Mouse (Mus musculus) right cerebral cortex, postnatal 25 days (tissue): Measurements from ENCODE around the gene Nt5dc2.

Experiments used
- DNase-seq: peaks from one replicate; pipeline ENCODE4 v3.0.0; 2022

Gene Nt5dc2

DNA sequence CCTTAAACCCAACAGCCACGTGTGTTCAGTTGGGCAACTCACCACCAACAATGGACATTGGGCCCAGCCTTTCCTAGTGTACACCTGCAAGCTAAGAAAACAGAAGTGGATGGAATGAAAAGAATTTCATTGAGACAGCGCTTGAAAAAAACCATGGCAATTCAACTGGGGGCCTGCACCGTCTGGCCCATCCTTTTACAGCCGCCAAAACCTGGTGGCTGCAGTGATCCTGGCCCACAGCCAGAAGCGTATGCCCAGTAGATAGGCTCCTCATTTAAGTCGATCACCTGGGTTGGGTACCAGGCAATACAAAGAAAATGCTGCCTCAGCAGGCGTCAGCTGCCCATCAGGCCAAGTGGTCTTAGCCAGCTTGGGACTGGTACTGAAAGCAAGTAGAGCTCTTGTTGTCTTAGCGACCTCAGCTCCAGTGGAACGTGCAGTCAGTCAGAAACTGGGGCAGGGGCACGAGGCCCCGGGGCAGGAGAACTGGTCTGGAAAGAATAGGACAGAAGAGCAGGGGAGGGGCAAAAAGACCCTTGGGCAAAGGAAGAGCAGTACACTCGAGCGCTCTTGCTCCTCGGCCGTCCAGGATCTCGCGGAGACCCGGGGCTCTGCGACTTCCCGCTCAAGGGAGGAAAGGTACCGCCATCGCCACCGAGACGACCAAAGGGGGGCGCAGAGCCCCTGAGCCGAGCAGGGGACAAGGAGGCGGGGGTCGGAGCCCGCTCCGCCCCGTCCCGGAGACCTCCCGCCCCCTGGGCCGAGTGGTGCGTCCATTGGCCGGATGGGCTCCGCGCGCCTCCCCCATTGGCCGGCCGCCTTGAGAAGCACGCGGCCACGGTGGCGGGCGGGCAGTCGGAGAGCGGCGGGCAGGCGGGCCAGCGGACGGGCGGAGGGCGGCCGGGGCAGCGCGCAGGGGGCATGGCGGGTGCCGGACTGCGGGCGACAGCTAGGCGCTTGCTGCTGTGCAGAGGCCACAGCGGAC, at the start of gene Nt5dc2:
Gene Nt5dc2, plus strand, starts transcription at position 818 of the 985 bp plus-strand sequence.
- DNase-seq = peak; percentile 77

DNA sequence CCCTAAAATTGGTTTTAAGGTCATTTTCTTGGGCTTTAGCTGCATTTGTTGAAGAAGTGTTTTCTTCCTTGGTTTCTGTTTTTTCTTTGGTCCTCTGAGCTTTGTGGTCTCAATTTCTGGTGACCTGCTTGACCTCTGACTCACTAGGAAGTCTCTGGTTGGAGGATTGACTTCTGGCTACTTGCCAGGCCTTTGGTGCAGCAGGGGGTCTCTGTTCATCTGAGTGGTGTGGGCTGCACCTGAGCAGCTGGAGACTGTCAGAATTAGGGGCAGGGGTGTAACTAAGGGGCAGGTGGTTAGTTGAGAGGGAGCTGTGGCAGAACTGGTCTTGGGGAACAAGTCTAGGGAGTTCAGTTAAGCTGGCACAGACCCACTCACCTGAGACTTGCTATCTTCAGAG, 49.7 kb upstream of the Nt5dc2 start:
- DNase-seq = no peak

DNA sequence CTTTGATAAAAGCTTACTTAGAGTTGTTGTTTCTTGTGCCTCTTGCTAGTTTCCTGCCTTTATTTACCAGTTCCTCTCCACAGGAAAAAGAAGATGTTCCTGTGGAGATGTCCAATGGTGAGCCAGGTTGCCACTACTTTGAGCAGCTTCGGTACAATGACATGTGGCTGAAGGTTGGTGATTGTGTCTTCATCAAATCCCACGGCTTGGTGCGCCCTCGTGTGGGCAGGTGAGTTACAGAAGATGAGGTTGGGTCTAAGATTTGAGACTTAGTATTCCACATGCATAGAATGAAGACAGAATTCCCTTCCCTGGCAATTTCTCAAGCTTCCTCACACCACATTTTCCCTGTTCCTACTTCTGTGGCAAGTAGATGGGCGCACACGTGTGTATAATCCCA, 43.4 kb upstream of the Nt5dc2 start:
- DNase-seq = no peak

DNA sequence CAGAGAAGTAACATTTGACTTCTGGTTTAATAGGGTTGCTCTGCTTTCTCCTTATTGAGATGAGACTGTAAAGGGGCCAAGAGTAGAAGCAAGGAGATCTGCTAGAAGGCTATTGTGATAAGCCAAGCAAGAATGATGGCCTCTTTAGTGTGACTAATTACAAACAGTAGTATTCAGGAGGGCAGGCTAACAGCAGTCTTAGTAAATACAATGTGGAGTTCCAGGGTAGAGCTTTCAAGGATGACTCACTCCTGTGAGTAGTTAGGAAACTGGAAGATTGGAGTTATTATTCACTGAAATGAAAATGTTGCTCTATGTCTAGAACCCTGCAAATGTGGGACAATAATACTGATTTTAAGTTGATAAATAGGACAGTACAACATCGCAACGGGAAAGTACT, 42.3 kb upstream of the Nt5dc2 start:
- DNase-seq = no peak

DNA sequence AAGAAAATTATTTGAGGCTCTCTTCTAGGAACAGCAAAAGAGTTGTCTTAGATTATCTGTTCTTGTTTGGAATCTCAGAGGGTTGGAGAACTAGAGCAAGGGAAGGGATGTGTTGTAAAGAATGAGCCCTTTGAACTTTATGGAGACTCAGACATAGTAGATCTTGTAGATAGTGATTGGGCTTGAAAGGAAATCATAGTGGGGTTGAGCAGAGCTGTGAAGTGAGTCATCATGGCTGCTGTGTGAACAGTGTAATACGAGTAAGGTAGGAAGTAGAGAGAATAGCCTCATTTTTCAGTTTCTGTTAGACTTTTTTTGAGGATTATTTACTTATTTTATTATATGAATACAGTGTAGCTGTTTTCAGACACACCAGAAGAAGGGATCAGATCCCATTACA, 40.9 kb upstream of the Nt5dc2 start:
- DNase-seq = no peak

DNA sequence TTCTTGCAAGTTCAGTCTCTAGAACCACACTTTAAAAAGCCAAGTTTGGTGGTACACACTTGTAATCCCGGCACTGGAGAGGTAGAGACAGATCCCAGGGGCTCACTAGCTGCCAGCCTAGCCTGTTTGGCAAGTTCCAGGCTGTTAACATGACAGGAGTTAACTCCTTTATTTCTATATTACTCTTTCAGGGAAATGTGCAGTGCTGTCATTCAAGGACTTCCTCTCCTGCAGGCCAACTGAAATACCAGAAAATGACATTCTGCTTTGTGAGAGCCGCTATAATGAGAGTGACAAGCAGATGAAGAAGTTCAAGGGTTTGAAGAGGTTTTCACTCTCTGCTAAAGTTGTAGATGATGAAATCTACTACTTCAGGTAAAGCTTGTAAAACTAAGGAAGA, 25.7 kb upstream of the Nt5dc2 start:
- no peak for DNase-seq

GRCm38 (mm10) chr14:31110613-31111012, 20.2 kb upstream of the Nt5dc2 start:
- DNase-seq = no peak

DNA sequence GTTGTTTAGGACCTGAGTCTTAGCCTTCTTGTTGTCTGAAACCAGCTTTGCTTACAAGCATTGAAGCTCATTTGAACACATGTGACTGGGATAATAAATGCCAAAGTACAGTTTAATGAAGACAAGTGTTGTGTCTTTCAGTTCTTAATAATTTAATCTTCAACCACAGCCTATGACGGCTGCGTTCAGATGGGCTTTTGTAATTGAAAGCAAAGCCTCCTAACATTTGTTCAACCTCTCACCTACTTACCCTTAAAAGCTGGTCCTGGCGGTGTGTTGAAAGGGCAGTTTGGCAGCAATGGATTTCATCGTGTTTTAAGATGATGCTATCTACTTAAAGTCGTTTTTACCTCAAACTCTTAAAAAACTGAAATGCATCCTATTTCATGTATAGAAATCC, 18.7 kb upstream of the Nt5dc2 start:
- no peak for DNase-seq

DNA sequence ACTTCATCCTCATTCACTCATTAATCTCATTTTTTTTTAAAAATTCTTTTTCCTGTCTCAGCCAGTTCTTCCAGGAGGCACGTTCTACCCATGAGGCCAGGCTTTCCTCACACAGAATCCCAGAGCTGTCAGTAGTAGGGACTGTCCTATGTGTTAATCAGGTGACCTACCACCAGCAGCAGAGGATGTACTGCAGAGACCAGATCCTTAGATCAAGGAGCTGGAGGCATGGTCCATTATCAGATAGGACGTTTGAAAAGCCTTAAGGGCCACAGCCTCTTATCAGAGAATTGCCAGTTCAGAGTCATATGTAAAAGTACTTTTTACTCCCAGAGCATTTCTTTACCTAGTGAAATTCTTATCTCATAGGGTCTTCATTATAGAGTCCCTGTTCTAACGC, 16.8 kb upstream of the Nt5dc2 start:
- DNase-seq = no peak

- no peak for DNase-seq
Measured at GRCm38 (mm10) chr14:31115522-31115921, 15.3 kb upstream of the Nt5dc2 start.

DNA sequence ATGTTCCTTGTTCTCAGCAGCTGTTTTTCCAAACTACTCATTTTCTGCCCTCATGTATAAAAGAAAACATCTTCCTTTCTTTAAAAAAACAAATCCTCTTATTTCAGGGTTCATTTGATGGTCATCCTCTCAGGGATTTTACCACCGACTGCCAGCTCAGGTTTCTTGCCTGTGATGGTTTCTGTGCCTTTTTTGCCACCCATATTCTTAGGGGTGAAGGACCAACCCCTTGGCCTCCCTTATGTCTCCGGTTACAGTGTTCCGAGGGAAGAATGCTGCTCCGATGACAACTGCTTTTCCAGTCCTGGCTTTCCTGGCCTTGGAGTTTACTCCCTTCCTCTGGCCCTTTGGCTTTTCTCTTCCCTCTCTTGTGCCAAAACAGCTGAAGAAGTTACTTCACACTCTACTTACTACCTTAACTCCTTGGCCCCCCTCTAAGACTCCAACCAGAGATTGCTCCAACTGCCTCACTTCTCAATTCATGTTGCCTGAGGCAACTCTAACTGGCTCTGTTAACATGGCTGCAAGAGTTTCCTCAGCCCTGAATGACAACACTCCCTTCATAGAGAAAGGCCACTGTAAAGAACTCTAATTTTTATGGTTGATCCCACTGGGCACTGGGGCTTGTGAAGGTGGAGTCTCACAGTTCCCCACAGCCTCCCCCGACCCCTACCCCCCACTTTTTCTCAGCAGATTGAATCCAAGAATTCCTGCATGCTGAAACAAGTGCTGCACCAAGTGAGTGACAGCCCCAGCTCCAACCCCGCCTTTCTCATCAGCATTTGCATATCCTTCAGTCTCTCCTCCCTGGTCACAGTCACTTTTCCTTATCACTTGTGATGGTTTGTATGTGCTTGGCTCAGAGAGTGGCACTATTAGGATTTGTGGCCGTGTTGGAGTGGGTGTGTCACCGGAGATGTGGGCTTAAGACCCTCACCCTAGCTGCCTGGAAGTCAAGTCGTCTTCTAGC, 5.5 kb upstream of the Nt5dc2 start:
- no peak for DNase-seq

DNA sequence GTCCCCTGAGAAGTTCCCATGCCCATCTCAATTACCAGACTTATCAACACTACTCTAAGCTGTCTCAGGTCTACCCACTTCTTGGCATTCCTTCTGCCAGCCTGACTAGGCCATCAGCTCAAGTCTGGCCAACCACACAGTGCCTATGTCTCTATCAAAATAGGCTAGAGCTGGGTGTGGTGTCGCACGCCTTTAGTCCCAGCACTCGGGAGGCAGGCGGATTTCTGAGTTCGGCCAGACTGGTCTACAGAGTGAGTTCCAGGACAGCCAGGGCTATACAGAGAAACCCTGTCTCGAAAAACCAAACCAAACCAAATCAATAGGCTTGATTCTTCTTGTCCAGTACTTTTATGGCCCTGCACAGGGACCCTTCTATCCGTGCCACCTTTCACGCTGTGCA, 4.0 kb upstream of the Nt5dc2 start:
- DNase-seq = no peak

DNA sequence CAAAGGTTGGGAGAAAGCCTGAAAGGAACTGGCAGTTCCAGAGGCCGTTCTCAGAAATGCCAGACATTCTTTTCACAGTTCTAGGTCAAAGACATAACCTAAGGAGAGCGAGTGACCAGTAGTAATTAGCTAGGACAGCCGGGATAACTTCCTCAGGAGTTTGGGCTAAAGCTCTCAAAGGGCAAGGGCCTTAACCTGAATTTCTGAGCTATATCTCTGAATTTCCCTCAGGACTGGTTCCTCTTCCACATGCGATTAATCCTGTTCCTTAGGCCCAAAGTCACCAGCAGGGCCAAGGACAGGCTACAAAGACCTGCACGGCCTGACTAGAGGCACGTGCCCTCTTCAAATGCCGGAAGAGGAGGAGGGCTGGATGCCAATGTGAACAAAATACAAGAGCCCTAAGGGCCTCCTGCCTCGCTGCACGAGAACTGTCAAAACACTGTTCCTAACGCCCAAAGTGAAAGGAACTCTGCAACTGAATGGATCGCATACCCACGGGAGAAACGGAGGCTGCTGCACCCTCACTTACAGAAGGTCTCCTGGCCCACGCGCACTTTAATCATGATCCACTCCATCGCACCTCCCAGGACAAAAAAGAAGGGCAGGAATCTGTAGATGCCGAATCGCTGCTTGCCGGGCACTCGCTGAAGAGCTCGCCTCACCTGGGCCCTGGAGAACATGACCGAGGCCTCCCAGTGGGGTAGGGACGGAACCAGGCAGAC, 2.6 kb upstream of the Nt5dc2 start:
- DNase-seq = peak; percentile 19

DNA sequence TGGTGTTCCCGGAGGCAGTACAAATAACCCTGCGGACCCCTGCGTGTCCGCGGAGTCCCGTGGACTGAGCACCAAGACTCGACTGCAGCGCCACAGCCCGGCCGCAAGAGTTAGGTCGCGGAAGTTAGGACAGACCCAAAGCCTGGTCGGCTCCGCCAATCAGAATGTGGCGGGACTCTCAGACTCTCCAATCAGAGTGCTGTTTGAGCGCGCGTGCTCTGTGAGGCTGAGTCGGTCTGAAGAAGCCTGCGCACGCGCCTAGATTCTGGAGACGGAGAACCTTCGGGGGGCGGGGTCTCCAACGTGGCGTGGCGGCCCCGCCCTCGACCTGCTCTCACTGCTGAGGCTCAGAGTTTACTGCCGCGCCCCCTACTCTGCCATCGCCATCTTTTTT, 2.0 kb upstream of the Nt5dc2 start, which contains the start of gene Smim4:
Gene Smim4, minus strand, starts transcription at position 131 of the 394 bp plus-strand sequence.
- peak; percentile 97 for DNase-seq

DNA sequence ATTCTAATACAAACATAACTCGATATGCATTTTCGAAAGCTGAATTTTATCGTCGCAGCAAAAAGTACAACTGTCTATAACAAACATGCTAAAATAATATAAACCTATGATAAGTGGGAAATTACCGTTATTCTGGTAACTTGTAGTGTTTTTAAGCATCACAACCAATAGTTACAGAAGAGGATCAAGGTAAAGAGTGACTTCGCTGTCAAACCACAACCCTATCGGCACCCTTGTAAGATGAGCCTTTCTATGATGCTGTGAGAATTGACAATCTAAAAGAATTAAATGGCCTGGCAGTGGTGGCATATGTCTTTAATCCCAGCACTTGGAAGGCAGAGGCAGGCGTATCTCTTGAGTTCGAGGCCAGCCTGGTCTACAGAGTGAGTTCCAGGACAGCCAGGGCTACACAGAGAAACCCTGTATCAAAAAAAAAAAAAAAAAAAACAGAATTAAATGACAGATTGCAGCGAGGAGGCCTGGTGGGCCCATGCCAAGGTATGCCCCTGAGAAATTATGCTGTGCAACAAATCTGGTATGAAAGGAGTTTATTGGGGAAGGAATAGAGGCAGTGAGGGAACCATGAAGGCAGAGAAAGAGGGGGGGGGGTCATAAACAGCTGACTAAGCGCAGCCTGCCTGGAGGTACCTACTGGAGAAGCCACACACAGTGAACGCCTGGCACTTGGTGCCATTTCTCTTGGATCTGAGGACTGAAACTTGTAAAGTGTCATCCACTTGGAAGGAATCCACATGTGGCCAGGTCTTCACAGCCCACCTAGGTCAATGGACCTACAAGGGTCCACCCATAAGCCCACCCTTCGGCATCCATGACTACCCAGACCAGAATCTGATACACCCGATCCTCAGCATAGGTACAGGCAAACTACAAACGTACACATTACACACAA, 1.3 kb upstream of the Nt5dc2 start:
- no peak for DNase-seq

GRCm38 (mm10) chr14:31131272-31131821, 494 bp downstream of the Nt5dc2 start:
- DNase-seq = no peak

DNA sequence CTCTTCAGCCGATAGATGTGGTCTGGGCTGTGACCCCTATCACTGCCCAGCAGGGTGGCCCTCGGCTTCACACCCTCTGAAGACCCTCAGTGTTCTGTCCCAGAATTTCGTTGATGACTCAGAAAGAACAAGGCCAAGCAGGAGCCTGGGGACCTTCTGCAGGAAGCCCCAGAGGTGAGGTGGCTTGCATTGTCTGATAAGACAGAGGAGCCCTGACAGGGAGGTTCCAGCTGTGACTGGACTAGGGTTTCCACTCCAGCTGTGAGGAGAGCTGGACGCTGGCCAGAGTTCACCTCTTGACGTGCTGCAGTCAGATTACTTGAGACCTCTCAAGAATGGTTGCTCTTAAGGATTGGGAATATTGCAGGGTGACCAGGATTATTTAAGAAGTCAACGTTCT, 1.2 kb downstream of the Nt5dc2 start:
- DNase-seq = no peak

DNA sequence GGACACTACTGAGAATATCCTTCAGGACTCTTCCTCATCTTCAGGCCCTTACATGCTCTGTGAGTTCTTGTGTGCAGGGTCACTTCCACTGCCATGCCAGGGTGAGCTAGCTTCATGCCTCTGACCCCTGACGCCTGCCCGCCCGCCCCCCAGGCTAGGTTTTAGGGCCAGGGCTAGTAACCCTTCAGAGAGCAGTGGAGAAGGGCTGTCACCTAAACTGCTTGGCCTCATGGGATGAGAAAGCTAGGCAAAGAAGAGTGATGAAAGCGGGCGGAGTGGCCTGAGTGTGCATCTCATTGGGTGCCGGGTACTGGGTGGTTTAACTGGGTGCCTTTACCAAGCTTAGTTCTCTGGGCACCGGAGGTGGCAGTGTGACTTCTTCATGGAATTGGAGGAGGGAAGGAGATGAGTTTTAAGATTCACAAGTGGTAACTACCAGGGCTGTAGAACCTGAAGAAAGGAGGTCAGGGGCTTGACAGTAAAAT, 1.7 kb downstream of the Nt5dc2 start:
- no peak for DNase-seq

DNA sequence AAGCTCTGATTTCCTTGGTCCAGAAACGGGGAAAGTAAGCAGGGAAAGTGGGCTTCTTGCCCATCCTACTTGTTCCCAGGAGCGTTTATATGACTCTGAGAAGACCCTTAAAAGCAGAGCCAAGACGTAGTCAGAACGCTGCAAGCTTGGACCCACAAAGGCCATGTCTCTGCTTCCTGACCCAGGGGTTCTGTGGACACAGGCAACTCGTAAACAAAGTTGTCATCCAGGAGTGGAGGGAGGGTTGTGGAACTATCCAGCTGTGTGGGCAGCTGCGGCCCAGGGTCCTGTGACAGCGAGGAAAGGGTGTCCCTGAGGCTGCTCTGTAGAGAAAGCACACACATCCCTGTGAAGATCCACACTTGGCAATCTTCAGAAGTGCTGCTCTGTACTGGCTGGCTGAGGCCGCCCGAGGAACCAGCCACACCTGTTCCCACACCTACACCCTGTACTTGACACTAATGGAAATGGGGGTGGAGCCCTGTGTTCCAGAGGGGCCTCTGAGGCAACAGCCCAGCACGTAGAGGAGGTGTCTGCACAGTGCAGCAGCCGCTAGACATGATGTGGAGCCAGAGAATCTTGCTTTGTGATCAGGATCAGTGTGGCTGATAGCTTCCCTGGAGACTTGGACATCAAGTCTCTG, 2.3 kb downstream of the Nt5dc2 start:
- no peak for DNase-seq
